Mouse (Mus musculus) ES-Bruce4 (cell line): Measurements from ENCODE around the gene Il22ra1.

Experiments used
- CTCF ChIP-seq: IDR thresholded peaks from one replicate; pipeline ENCODE4 v1.8.1; 2011; ENCODE audit warnings: low read depth, low read length
- POLR2A ChIP-seq: IDR thresholded peaks from one replicate; pipeline ENCODE4 v1.8.1; 2011; ENCODE audit warnings: low read length; ENCODE audit not compliant: insufficient read depth

DNA sequence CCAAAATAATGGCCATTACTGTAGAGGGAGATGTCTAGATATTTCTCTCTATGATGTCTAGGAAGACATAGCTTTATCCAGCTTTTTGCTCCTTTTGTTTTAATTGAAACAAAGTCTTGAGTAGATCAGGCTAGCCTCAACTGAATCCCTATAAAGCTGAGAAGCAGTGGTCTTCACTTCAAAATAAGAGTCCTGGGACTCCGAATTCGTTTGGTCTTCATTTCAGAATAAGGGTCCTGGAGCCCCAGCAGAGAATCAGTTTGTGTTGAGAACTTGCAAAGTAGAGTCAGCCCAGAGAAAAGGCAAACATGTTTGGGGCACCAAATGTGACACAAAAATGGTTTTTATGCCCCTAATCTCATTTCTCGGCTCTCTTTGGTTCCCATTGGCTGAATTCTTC, 43.2 kb upstream of the Il22ra1 start:
- TF ChIP-seq CTCF, result no peak
- TF ChIP-seq POLR2A, result no peak
